ENCODE assay signal across 8 mouse cellular contexts in the genomic region with DNA sequence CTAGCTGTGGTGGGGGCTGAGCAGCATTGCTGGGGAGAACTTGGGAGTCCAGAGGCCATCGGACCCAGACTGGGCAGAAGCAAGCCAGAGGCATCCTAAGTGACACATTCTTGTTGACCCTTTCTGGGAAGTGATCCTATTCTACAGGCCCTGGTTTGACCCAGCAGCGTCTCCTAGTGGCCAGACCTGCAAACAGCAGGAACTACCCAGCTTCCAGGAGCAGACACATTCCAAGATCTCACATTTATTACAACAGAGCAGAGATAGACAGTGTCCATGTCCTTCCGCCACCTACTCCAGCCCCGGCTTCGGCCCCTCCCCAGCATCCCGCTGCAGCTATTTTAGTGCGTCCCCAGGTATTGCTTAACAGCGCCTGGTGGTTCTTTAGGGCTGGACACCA. TPM values are rescaled to one million over a fixed set of nuclear protein-coding genes. Genes with fewer than 3 reads are reported as not detected.
DNase-seq lines count a peak whose midpoint lies in the region; ATAC-seq and TF ChIP-seq lines count a peak whose summit lies in the region.
"Had no signal": no experiment of that assay in that cellular context is flagged by ENCODE, and none has a peak within 500 bp of the region (broad histone marks: within the 10 kb centered on the region; RNA-seq: fewer than 3 reads in every experiment).

No protein-coding gene starts in this region.

- 29% methylated on average over 8 of the region's 8 CpGs for WGBS in kidney, adult 2 months
- 30% methylated on average over 8 of the region's 8 CpGs for WGBS in liver, embryonic 11.5 days
- 32% methylated on average over 8 of the region's 8 CpGs for WGBS in neural tube, embryonic 15.5 days

- peak; percentile 39; the same call in 1 of the 2 replicates for ATAC-seq in erythroid progenitor cell, adult 5-6 weeks (replicated peaks; ENCODE audit: low FRiP score, poor library complexity, severe bottlenecking)
- ATAC-seq in liver, embryonic 11.5 days (replicated peaks; ENCODE audit: low FRiP score) = no peak
- ATAC-seq in neural tube, embryonic 15.5 days (ENCODE audit: low FRiP score) = no peak

- no peaks in the 10 kb centered on the region for H3K27me3 ChIP-seq in kidney, adult 2 months (replicated peaks; ENCODE audit: control insufficient read depth, insufficient read depth, low read length)
- peaks cover 5% of the 10 kb centered on the region; the same call in 1 of the 2 replicates for H3K27me3 ChIP-seq in liver, embryonic 11.5 days (replicated peaks; ENCODE audit: control insufficient read depth, insufficient read depth, low read length)
- no peaks in the 10 kb centered on the region for H3K27me3 ChIP-seq in neural tube, embryonic 15.5 days (replicated peaks)

- H3K9me3 ChIP-seq in liver, embryonic 11.5 days (ENCODE audit: control insufficient read depth, low read length) = no peaks in the 10 kb centered on the region
- H3K9me3 ChIP-seq in neural tube, embryonic 15.5 days (replicated peaks) = no peaks in the 10 kb centered on the region

- no peak overlapping the region for H3K9ac ChIP-seq in liver, embryonic 11.5 days (ENCODE audit: low read depth, low read length)
- H3K9ac ChIP-seq in neural tube, embryonic 15.5 days (replicated peaks) = 0 out of 2 replicates have a peak overlapping the region, but pooled peaks have one; percentile 11

- peak; percentile 64 for DNase-seq in ovary, postnatal 36 days (ENCODE audit: low spot score)
- no peak for DNase-seq in ovary, adult 18-20 months (ENCODE audit: low spot score)
- peak; percentile 57 for DNase-seq in adrenal gland, adult 2 months
- DNase-seq in kidney, adult 2 months = peak; percentile 75
- DNase-seq in liver, embryonic 11.5 days (ENCODE audit: low spot score) = peak; percentile 74

- TF ChIP-seq CTCF in kidney, adult 2 months (conservative IDR thresholded peaks at IDR 0.05; ENCODE audit: insufficient read depth, insufficient read length, low read depth, low read length) = peak; percentile 88

- H3K27ac ChIP-seq in kidney, adult 2 months (ENCODE audit: insufficient read depth, low read depth, low read length) = no peak overlapping the region
- H3K27ac ChIP-seq in liver, embryonic 11.5 days (ENCODE audit: low read depth, low read length) = no peak overlapping the region; the same call in 1 of the 2 replicates
- H3K27ac ChIP-seq in neural tube, embryonic 15.5 days (replicated peaks) = no peak overlapping the region

- H3K4me1 ChIP-seq in kidney, adult 2 months (ENCODE audit: control insufficient read depth, insufficient read depth, low read length) = no peaks in the 10 kb centered on the region
- peaks cover 27% of the 10 kb centered on the region for H3K4me1 ChIP-seq in liver, embryonic 11.5 days (replicated peaks; ENCODE audit: control insufficient read depth, insufficient read depth, low read length)
- H3K4me1 ChIP-seq in neural tube, embryonic 15.5 days = peaks cover 54% of the 10 kb centered on the region

- H3K4me3 ChIP-seq in kidney, adult 2 months (ENCODE audit: insufficient read depth, low read depth, low read length) = no peak overlapping the region
- 0 out of 2 replicates have a peak overlapping the region, but pooled peaks have one; percentile 1 for H3K4me3 ChIP-seq in liver, embryonic 11.5 days (ENCODE audit: low read depth, low read length)
- no peak overlapping the region for H3K4me3 ChIP-seq in neural tube, embryonic 15.5 days (replicated peaks)

- no peaks in the 10 kb centered on the region for H3K36me3 ChIP-seq in kidney, adult 2 months (ENCODE audit: control insufficient read depth, insufficient read depth, low read length)
- no peaks in the 10 kb centered on the region; the same call in 1 of the 2 replicates for H3K36me3 ChIP-seq in liver, embryonic 11.5 days (ENCODE audit: control insufficient read depth, insufficient read depth, low read length)
- peaks cover 17% of the 10 kb centered on the region; the same call in 1 of the 2 replicates for H3K36me3 ChIP-seq in neural tube, embryonic 15.5 days

- no peak for TF ChIP-seq POLR2A in kidney, adult 2 months (IDR thresholded peaks at IDR 0.05; ENCODE audit: low read depth, low read length)

- no peak overlapping the region for H3K4me2 ChIP-seq in liver, embryonic 11.5 days
- 0 out of 2 replicates have a peak overlapping the region, but pooled peaks have one; percentile 3 for H3K4me2 ChIP-seq in neural tube, embryonic 15.5 days

RNA-seq across cellular contexts. Expression of gene Efna4, which starts 1.6 kb away (rescaled TPM):
- total RNA-seq in adrenal gland, adult 2 months (2021) = 1 to 10 TPM in 1 of 2 experiments, under 1 TPM in 1; 0.63 to 1.9 TPM
- 1.8 and 3.5 TPM in 2 replicates for polyA plus RNA-seq in adrenal gland, adult 2 months (2012; rRNA removed)
- total RNA-seq in erythroid progenitor cell, adult 5-6 weeks (2015; ENCODE audit: low replicate concordance) = not detected in 2 replicates
- total RNA-seq in erythroid progenitor cell, adult 5-6 weeks (2017; ENCODE audit: low replicate concordance) = not detected in 2 replicates
- polyA plus RNA-seq in kidney, adult 2 months (2012; rRNA removed) = 8.2 and 10.4 TPM in 2 replicates
- 6.5 and 6.9 TPM in 2 replicates for polyA plus RNA-seq in liver, embryonic 11.5 days (2014; fragmentation: Nextera tagmentation; extraction: Ambion mirVana)
- 3.0 and 5.9 TPM in 2 replicates for polyA plus RNA-seq in neural tube, embryonic 15.5 days (2015; fragmentation: Nextera tagmentation; extraction: Ambion mirVana)

RNA-seq across cellular contexts. Expression of gene Adam15, which starts 10.4 kb away (rescaled TPM):
- total RNA-seq in adrenal gland, adult 2 months (2021) = 10 to 100 TPM; 56.1 to 87.5 TPM
- polyA plus RNA-seq in adrenal gland, adult 2 months (2012; rRNA removed) = 142 and 182 TPM in 2 replicates
- 6.5 and 13.8 TPM in 2 replicates for total RNA-seq in erythroid progenitor cell, adult 5-6 weeks (2015; ENCODE audit: low replicate concordance)
- total RNA-seq in erythroid progenitor cell, adult 5-6 weeks (2017; ENCODE audit: low replicate concordance) = 0.77 and 3.5 TPM in 2 replicates
- polyA plus RNA-seq in kidney, adult 2 months (2012; rRNA removed) = 95.1 and 111 TPM in 2 replicates
- polyA plus RNA-seq in liver, embryonic 11.5 days (2014; fragmentation: Nextera tagmentation; extraction: Ambion mirVana) = 19.5 and 23.2 TPM in 2 replicates
- 69.9 and 71.9 TPM in 2 replicates for polyA plus RNA-seq in neural tube, embryonic 15.5 days (2015; fragmentation: Nextera tagmentation; extraction: Ambion mirVana)

RNA-seq across cellular contexts. Expression of gene Efna3, which starts 16.7 kb away (rescaled TPM):
- total RNA-seq in adrenal gland, adult 2 months (2021) = under 1 TPM; 0.26 to 0.55 TPM
- 0.21 and 1.0 TPM in 2 replicates for polyA plus RNA-seq in adrenal gland, adult 2 months (2012; rRNA removed)
- total RNA-seq in erythroid progenitor cell, adult 5-6 weeks (2015; ENCODE audit: low replicate concordance) = not detected in 2 replicates
- not detected in 2 replicates for total RNA-seq in erythroid progenitor cell, adult 5-6 weeks (2017; ENCODE audit: low replicate concordance)
- polyA plus RNA-seq in kidney, adult 2 months (2012; rRNA removed) = 2.4 and 4.2 TPM in 2 replicates
- 2.1 and 3.9 TPM in 2 replicates for polyA plus RNA-seq in liver, embryonic 11.5 days (2014; fragmentation: Nextera tagmentation; extraction: Ambion mirVana)
- polyA plus RNA-seq in neural tube, embryonic 15.5 days (2015; fragmentation: Nextera tagmentation; extraction: Ambion mirVana) = 95.8 and 107 TPM in 2 replicates

RNA-seq across cellular contexts. Expression of gene Dcst2, which starts 22.4 kb away (rescaled TPM):
- 1 to 10 TPM in 1 of 2 experiments, under 1 TPM in 1; 0.40 to 1.3 TPM for total RNA-seq in adrenal gland, adult 2 months (2021)
- polyA plus RNA-seq in adrenal gland, adult 2 months (2012; rRNA removed) = 0.61 and 1.2 TPM in 2 replicates
- not detected in 2 replicates for total RNA-seq in erythroid progenitor cell, adult 5-6 weeks (2015; ENCODE audit: low replicate concordance)
- total RNA-seq in erythroid progenitor cell, adult 5-6 weeks (2017; ENCODE audit: low replicate concordance) = not detected in 2 replicates
- polyA plus RNA-seq in kidney, adult 2 months (2012; rRNA removed) = 0.38 and 0.41 TPM in 2 replicates
- 0.10 TPM in 1 of 2 replicates, not detected in the other for polyA plus RNA-seq in liver, embryonic 11.5 days (2014; fragmentation: Nextera tagmentation; extraction: Ambion mirVana)
- polyA plus RNA-seq in neural tube, embryonic 15.5 days (2015; fragmentation: Nextera tagmentation; extraction: Ambion mirVana) = 0.18 and 0.26 TPM in 2 replicates
- polyA plus RNA-seq: heart, embryonic 16.5 days had no signal

RNA-seq across cellular contexts. Expression of gene Dcst1, which starts 25.6 kb away (rescaled TPM):
- under 1 TPM in 1 of 2 experiments, not detected in 1; 0.41 TPM for total RNA-seq in adrenal gland, adult 2 months (2021)
- polyA plus RNA-seq in adrenal gland, adult 2 months (2012; rRNA removed) = 0.46 and 0.53 TPM in 2 replicates
- not detected in 2 replicates for total RNA-seq in erythroid progenitor cell, adult 5-6 weeks (2015; ENCODE audit: low replicate concordance)
- total RNA-seq in erythroid progenitor cell, adult 5-6 weeks (2017; ENCODE audit: low replicate concordance) = not detected in 2 replicates
- polyA plus RNA-seq in kidney, adult 2 months (2012; rRNA removed) = 1.8 and 2.2 TPM in 2 replicates
- polyA plus RNA-seq in liver, embryonic 11.5 days (2014; fragmentation: Nextera tagmentation; extraction: Ambion mirVana) = not detected in 2 replicates
- 0.86 and 1.2 TPM in 2 replicates for polyA plus RNA-seq in neural tube, embryonic 15.5 days (2015; fragmentation: Nextera tagmentation; extraction: Ambion mirVana)

Comparison
In these comparisons a context has a peak if more than half of its experiments do, and no peak if none do; other contexts are left out.
1. RNA of gene Efna3, which starts 16.7 kb away (polyA plus RNA-seq): 95.8 to 107 TPM in neural tube, embryonic 15.5 days; 2.1 to 3.9 TPM in liver, embryonic 11.5 days, 2.4 to 4.2 TPM in kidney, adult 2 months and 0.21 to 1.0 TPM in adrenal gland, adult 2 months; every median in the first group is over 10 times any median in the second.